Comparison of ENCODE assay signal across 8 mouse cellular contexts in the genomic region with DNA sequence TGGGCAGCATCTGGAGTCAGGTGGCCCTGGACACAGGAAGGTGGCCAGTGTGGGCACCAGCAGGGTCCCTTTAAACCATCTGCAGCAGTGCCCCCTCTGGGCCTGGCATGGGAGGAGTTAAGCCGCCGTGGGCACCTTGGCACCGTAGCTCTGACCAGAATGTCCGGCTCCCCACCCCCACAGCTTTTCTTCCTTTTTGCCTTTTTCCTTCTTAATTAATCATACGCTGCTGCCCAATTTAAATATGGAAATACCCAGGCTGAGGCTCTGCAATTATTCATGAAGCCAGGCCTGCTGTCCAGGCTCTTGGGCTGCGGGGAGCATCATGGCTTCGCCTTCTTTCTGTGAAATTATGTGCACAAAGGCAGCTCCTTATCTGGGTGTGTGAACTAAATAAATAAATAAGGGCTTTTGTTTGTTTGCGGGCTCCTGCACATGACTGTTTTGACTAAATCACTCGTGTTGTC.
DNase-seq lines count a peak whose midpoint lies in the region; ATAC-seq and TF ChIP-seq lines count a peak whose summit lies in the region.

No protein-coding gene starts in this region.

- intact Hi-C loops in left cerebral cortex, adult 2 months (cut with DNase I): loop anchor here (1.0 kb wide), 3 partner anchors 17 to 40 kb away; no protein-coding TSS in a partner anchor

- H3K4me3 ChIP-seq in left cerebral cortex, adult 2 months: peak overlapping the region; percentile 58
- no peak overlapping the region for H3K4me3 ChIP-seq in bone marrow, adult 2 months (replicated peaks; ENCODE audit: control insufficient read depth, low read depth, low read length)
- H3K4me3 ChIP-seq in cortical plate, adult 2 months (ENCODE audit: insufficient read depth, low read length): peak overlapping the region; percentile 38; the same call in 1 of the 2 replicates
- H3K4me3 ChIP-seq in kidney, postnatal 0 days (replicated peaks; ENCODE audit: low read depth, low read length): peak overlapping the region; percentile 48
- H3K4me3 ChIP-seq in olfactory bulb, adult 2 months (ENCODE audit: insufficient read depth, low read depth, low read length): peak overlapping the region; percentile 11; the same call in 1 of the 2 replicates

- H3K4me2 ChIP-seq in kidney, postnatal 0 days (ENCODE audit: low read length): peak overlapping the region; percentile 93

- H3K9ac ChIP-seq in kidney, postnatal 0 days (ENCODE audit: low read depth, low read length): peak overlapping the region; percentile 93

- H3K27ac ChIP-seq in left cerebral cortex, adult 2 months: peak overlapping the region; percentile 100
- H3K27ac ChIP-seq in bone marrow, adult 2 months (ENCODE audit: control insufficient read depth, insufficient read depth, low read depth, low read length, poor library complexity): peak overlapping the region; percentile 13; the same call in 1 of the 2 replicates
- peak overlapping the region; percentile 51 for H3K27ac ChIP-seq in cortical plate, adult 2 months (ENCODE audit: insufficient read depth, low read length)
- peak overlapping the region; percentile 100 for H3K27ac ChIP-seq in kidney, postnatal 0 days
- H3K27ac ChIP-seq in olfactory bulb, adult 2 months (ENCODE audit: insufficient read depth, low read depth, low read length): peak overlapping the region; percentile 89

- TF ChIP-seq CTCF in left cerebral cortex, adult 2 months (IDR thresholded peaks at IDR 0.05): no peak
- no peak for TF ChIP-seq CTCF in bone marrow, adult 2 months (IDR thresholded peaks at IDR 0.05; ENCODE audit: control insufficient read depth, insufficient read depth, low read length)
- TF ChIP-seq CTCF in cortical plate, adult 2 months (IDR thresholded peaks at IDR 0.05; ENCODE audit: extremely low read depth, insufficient read depth, low read length): no peak
- 0 out of 2 replicates have a peak, but pooled peaks have one; percentile 11 for TF ChIP-seq CTCF in kidney, postnatal 0 days (IDR thresholded peaks at IDR 0.05; ENCODE audit: low read depth)
- no peak for TF ChIP-seq CTCF in olfactory bulb, adult 2 months (IDR thresholded peaks at IDR 0.05; ENCODE audit: insufficient read depth, low read depth, low read length)

- H3K9me3 ChIP-seq in kidney, postnatal 0 days (replicated peaks; ENCODE audit: low read length): no peaks in the 10 kb centered on the region

- DNase-seq in left cerebral cortex, adult 2 months (ENCODE audit: extremely low spot score in 1 of 2, low spot score in 2 of 2): no peak
- DNase-seq in left cerebral cortex, adult 11 months (ENCODE audit: low spot score): no peak
- peak; percentile 74 for DNase-seq in kidney, postnatal 0 days (ENCODE audit: low spot score)
- DNase-seq in yolk sac, embryonic 10.5 days (ENCODE audit: low spot score): no peak

- TF ChIP-seq POLR2A in bone marrow, adult 2 months (IDR thresholded peaks at IDR 0.05; ENCODE audit: borderline replicate concordance, control insufficient read depth, low read depth, low read length): no peak
- TF ChIP-seq POLR2A in cortical plate, adult 2 months (IDR thresholded peaks at IDR 0.05; ENCODE audit: extremely low read depth, insufficient read depth, low read length): no peak
- TF ChIP-seq POLR2A in olfactory bulb, adult 2 months (IDR thresholded peaks at IDR 0.05; ENCODE audit: insufficient read depth, low read depth, low read length): no peak

- ATAC-seq in kidney, postnatal 0 days (replicated peaks; ENCODE audit: low FRiP score, low read depth): no peak
- ATAC-seq in megakaryocyte progenitor cell, adult 5-6 weeks (replicated peaks; ENCODE audit: poor library complexity): no peak

- no peaks in the 10 kb centered on the region for H3K27me3 ChIP-seq in kidney, postnatal 0 days (ENCODE audit: insufficient read depth, low read length)

- no peaks in the 10 kb centered on the region for H3K36me3 ChIP-seq in kidney, postnatal 0 days (ENCODE audit: insufficient read depth, low read length)

- 20% methylated on average over 9 of the region's 9 CpGs for WGBS in bone marrow, adult 2 months
- 16% methylated on average over 9 of the region's 9 CpGs for WGBS in kidney, postnatal 0 days
- under 1% methylated on average over 9 of the region's 9 CpGs for WGBS in olfactory bulb, adult 2 months

- no peaks in the 10 kb centered on the region; the same call in 1 of the 2 replicates for H3K4me1 ChIP-seq in bone marrow, adult 2 months (ENCODE audit: control insufficient read depth, insufficient read depth, low read length)
- H3K4me1 ChIP-seq in cortical plate, adult 2 months (ENCODE audit: control insufficient read depth, insufficient read depth, low read length): peaks cover 6% of the 10 kb centered on the region; the same call in 1 of the 2 replicates
- H3K4me1 ChIP-seq in kidney, postnatal 0 days (replicated peaks; ENCODE audit: insufficient read depth, low read length): peaks cover 32% of the 10 kb centered on the region
- peaks cover 40% of the 10 kb centered on the region for H3K4me1 ChIP-seq in olfactory bulb, adult 2 months (ENCODE audit: control insufficient read depth, insufficient read depth, low read length)

Comparison
In these comparisons a context has a peak if more than half of its experiments do, and no peak if none do; other contexts are left out.
1. H3K27ac ChIP-seq: peak in every context shown above with its lines; median percentile 100 in left cerebral cortex, adult 2 months; 100 in kidney, postnatal 0 days; 89 in olfactory bulb, adult 2 months; 51 in cortical plate, adult 2 months; 13 in bone marrow, adult 2 months.